Mouse (Mus musculus) ES-E14 (cell line): Measurements from ENCODE around the gene Ankfn1.

ENCODE experiments used
- HCFC1 ChIP-seq: IDR thresholded peaks from 2 replicates; pipeline ENCODE4 v1.6.1; 2012; ENCODE audit warnings: low read length, inconsistent platforms, borderline replicate concordance; ENCODE audit not compliant: insufficient read depth
- MAFK ChIP-seq: IDR thresholded peaks from 2 replicates; pipeline ENCODE4 v1.6.1; 2014; ENCODE audit warnings: mild to moderate bottlenecking, low read depth, low read length, inconsistent platforms; ENCODE audit not compliant: insufficient read depth
- ZC3H11A ChIP-seq: IDR thresholded peaks from 2 replicates; pipeline ENCODE4 v1.6.1; 2012; ENCODE audit warnings: low read depth, mild to moderate bottlenecking, inconsistent platforms, low read length, borderline replicate concordance
- ZNF384 ChIP-seq: IDR thresholded peaks from 2 replicates; pipeline ENCODE4 v1.6.1; 2012; ENCODE audit warnings: low read depth, low read length, inconsistent platforms

DNA sequence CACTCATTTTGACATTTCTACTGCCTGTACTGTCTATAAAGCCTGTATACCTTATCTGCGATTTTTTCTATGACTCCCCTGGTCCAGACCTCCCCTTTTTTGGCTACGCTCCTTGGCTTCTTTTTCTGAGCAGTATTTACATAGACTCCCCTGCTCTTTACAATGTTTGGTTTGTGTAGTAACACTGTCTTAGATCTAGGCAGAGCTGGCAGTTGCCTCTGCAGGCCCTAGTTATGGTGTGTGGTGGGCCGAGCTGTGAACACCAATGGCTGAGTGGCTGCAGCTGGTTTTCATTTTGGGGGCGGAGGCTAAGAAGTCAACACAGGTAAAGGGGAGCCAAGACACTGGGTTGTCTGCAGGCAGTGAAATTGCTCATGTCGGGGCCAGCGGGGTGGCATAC, 368.7 kb downstream of the Ankfn1 start:
- TF ChIP-seq MAFK (no peak), HCFC1 (no peak), ZNF384 (no peak), ZC3H11A (no peak)
